16 mouse cellular contexts compared by ENCODE assay signal in genomic region chr3:143574035-143574864, GRCm38 (mm10).
DNase-seq lines count a peak whose midpoint lies in the region; ATAC-seq and TF ChIP-seq lines count a peak whose summit lies in the region.
"Had no signal": no experiment of that assay in that cellular context is flagged by ENCODE, and none has a peak within 500 bp of the region (broad histone marks: within the 10 kb centered on the region; RNA-seq: fewer than 3 reads in every experiment).

No protein-coding gene starts in this region.

- H3K4me2 ChIP-seq in kidney, postnatal 0 days (ENCODE audit: low read length): no peak overlapping the region
- no peak overlapping the region for H3K4me2 ChIP-seq in embryonic facial prominence, embryonic 14.5 days (ENCODE audit: low read depth, low read length)
- H3K4me2 ChIP-seq in forebrain, embryonic 15.5 days (replicated peaks): no peak overlapping the region
- H3K4me2 ChIP-seq: kidney, embryonic 15.5 days; lung, embryonic 15.5 days; neural tube, embryonic 12.5 days had no signal

- 29% methylated on average over 10 of the region's 10 CpGs for WGBS in heart, adult 2 months
- 43% methylated on average over 10 of the region's 10 CpGs for WGBS in kidney, postnatal 0 days
- WGBS in embryonic facial prominence, embryonic 14.5 days: 40% methylated on average over 10 of the region's 10 CpGs
- 72% methylated on average over 10 of the region's 10 CpGs for WGBS in forebrain, embryonic 15.5 days

- peak; percentile 91 for DNase-seq in heart, adult 11 months
- no peak for DNase-seq in heart, adult 2 months
- DNase-seq in kidney, postnatal 0 days (ENCODE audit: low spot score): peak; percentile 25
- no peak for DNase-seq in kidney, postnatal 25 days
- peak; percentile 65 for DNase-seq in embryonic facial prominence, embryonic 14.5 days (ENCODE audit: low spot score)
- DNase-seq: cerebellum, postnatal 10 days; liver; thymus, postnatal 14 days had no signal

- no peak for TF ChIP-seq EP300 in heart, adult 2 months (IDR thresholded peaks at IDR 0.05; ENCODE audit: insufficient read depth, low read depth, low read length)

- H3K4me1 ChIP-seq in heart, adult 2 months (ENCODE audit: control insufficient read depth, insufficient read depth, low read length): no peaks in the 10 kb centered on the region
- H3K4me1 ChIP-seq in kidney, postnatal 0 days (replicated peaks; ENCODE audit: insufficient read depth, low read length): no peaks in the 10 kb centered on the region
- no peaks in the 10 kb centered on the region for H3K4me1 ChIP-seq in embryonic facial prominence, embryonic 14.5 days (ENCODE audit: control insufficient read depth, insufficient read depth, low read length)
- H3K4me1 ChIP-seq in forebrain, embryonic 15.5 days: no peaks in the 10 kb centered on the region
- H3K4me1 ChIP-seq: lung, embryonic 15.5 days; megakaryocyte, embryonic 14.5 days had no signal

- no peaks in the 10 kb centered on the region for H3K79me2 ChIP-seq in heart, adult 2 months (replicated peaks; ENCODE audit: control insufficient read depth, insufficient read depth, low read length)

- no peaks in the 10 kb centered on the region for H3K9me3 ChIP-seq in kidney, postnatal 0 days (replicated peaks; ENCODE audit: low read length)
- H3K9me3 ChIP-seq in embryonic facial prominence, embryonic 14.5 days (ENCODE audit: control insufficient read depth, low read length): no peaks in the 10 kb centered on the region
- H3K9me3 ChIP-seq in forebrain, embryonic 15.5 days: no peaks in the 10 kb centered on the region
- H3K9me3 ChIP-seq: kidney, embryonic 15.5 days; lung, embryonic 15.5 days; neural tube, embryonic 12.5 days had no signal

- no peak for TF ChIP-seq POLR2A in heart, adult 2 months (IDR thresholded peaks at IDR 0.05; ENCODE audit: insufficient read depth, low read depth, low read length)

- H3K36me3 ChIP-seq in heart, adult 2 months (ENCODE audit: control insufficient read depth, insufficient read depth, low read length): no peaks in the 10 kb centered on the region
- no peaks in the 10 kb centered on the region for H3K36me3 ChIP-seq in kidney, postnatal 0 days (ENCODE audit: insufficient read depth, low read length)
- H3K36me3 ChIP-seq in embryonic facial prominence, embryonic 14.5 days (ENCODE audit: control insufficient read depth, insufficient read depth, low read length): no peaks in the 10 kb centered on the region
- no peaks in the 10 kb centered on the region for H3K36me3 ChIP-seq in forebrain, embryonic 15.5 days
- H3K36me3 ChIP-seq: kidney, embryonic 15.5 days; lung, embryonic 15.5 days; neural tube, embryonic 12.5 days had no signal

- H3K9ac ChIP-seq in heart, adult 2 months (ENCODE audit: low read depth, low read length): no peak overlapping the region
- H3K9ac ChIP-seq in kidney, postnatal 0 days (ENCODE audit: low read depth, low read length): no peak overlapping the region
- no peak overlapping the region for H3K9ac ChIP-seq in embryonic facial prominence, embryonic 14.5 days (ENCODE audit: low read depth, low read length)
- H3K9ac ChIP-seq in forebrain, embryonic 15.5 days (replicated peaks): no peak overlapping the region
- H3K9ac ChIP-seq: kidney, embryonic 15.5 days; lung, embryonic 15.5 days; neural tube, embryonic 12.5 days had no signal

- intact Hi-C loops in heart, adult 2 months (cut with DNase I): no loop called here

- no peaks in the 10 kb centered on the region for H3K27me3 ChIP-seq in heart, adult 2 months (ENCODE audit: control insufficient read depth, insufficient read depth, low read length)
- H3K27me3 ChIP-seq in kidney, postnatal 0 days (ENCODE audit: insufficient read depth, low read length): no peaks in the 10 kb centered on the region
- no peaks in the 10 kb centered on the region for H3K27me3 ChIP-seq in embryonic facial prominence, embryonic 14.5 days (replicated peaks; ENCODE audit: control insufficient read depth, insufficient read depth, low read length)
- H3K27me3 ChIP-seq in forebrain, embryonic 15.5 days: no peaks in the 10 kb centered on the region
- H3K27me3 ChIP-seq: kidney, embryonic 15.5 days; lung, embryonic 15.5 days; megakaryocyte, embryonic 14.5 days; neural tube, embryonic 12.5 days had no signal

- no peak for ATAC-seq in kidney, postnatal 0 days (replicated peaks; ENCODE audit: low FRiP score, low read depth)
- peak; percentile 55; the same call in 1 of the 2 replicates for ATAC-seq in embryonic facial prominence, embryonic 14.5 days (ENCODE audit: low read depth)
- ATAC-seq in megakaryocyte progenitor cell, adult 5-6 weeks (replicated peaks; ENCODE audit: poor library complexity): 0 out of 2 replicates have a peak, but pooled peaks have one; percentile 20
- ATAC-seq in forebrain, embryonic 15.5 days (replicated peaks): no peak
- ATAC-seq in megakaryocyte, adult 5-6 weeks (ENCODE audit: poor library complexity, severe bottlenecking): no peak
- ATAC-seq: hindbrain, postnatal 0 days had no signal

- no peak overlapping the region for H3K27ac ChIP-seq in heart, adult 2 months
- no peak overlapping the region for H3K27ac ChIP-seq in kidney, postnatal 0 days
- H3K27ac ChIP-seq in embryonic facial prominence, embryonic 14.5 days (replicated peaks; ENCODE audit: low read depth, low read length): no peak overlapping the region
- H3K27ac ChIP-seq in forebrain, embryonic 15.5 days (replicated peaks): no peak overlapping the region
- H3K27ac ChIP-seq: hindbrain, postnatal 0 days; kidney, embryonic 15.5 days; lung, embryonic 15.5 days; neural tube, embryonic 12.5 days had no signal

- TF ChIP-seq CTCF in heart, adult 2 months (IDR thresholded peaks at IDR 0.05): no peak
- no peak for TF ChIP-seq CTCF in kidney, postnatal 0 days (IDR thresholded peaks at IDR 0.05; ENCODE audit: low read depth)

- no peak overlapping the region for H3K4me3 ChIP-seq in heart, adult 2 months
- H3K4me3 ChIP-seq in kidney, postnatal 0 days (replicated peaks; ENCODE audit: low read depth, low read length): no peak overlapping the region
- H3K4me3 ChIP-seq in embryonic facial prominence, embryonic 14.5 days (ENCODE audit: low read depth, low read length): no peak overlapping the region
- H3K4me3 ChIP-seq in forebrain, embryonic 15.5 days: no peak overlapping the region
- H3K4me3 ChIP-seq: kidney, embryonic 15.5 days; lung, embryonic 15.5 days; megakaryocyte, embryonic 14.5 days; neural tube, embryonic 12.5 days had no signal

Comparison
In these comparisons a context has a peak if more than half of its experiments do, and no peak if none do; other contexts are left out.
1. DNase-seq: peak in heart, adult 11 months (single experiment), kidney, postnatal 0 days (single experiment) and embryonic facial prominence, embryonic 14.5 days (single experiment); none in heart, adult 2 months (0 of 2) and kidney, postnatal 25 days (0 of 2).
2. ATAC-seq: peak in embryonic facial prominence, embryonic 14.5 days (single experiment) and megakaryocyte progenitor cell, adult 5-6 weeks (single experiment); none in kidney, postnatal 0 days (single experiment), forebrain, embryonic 15.5 days (single experiment) and megakaryocyte, adult 5-6 weeks (single experiment).